Mouse (Mus musculus): ENCODE data around the gene Cntn5.

GRCm38 (mm10) chr9:10348741-10349140, 555.8 kb downstream of the Cntn5 start:
- TF ChIP-seq POLR2A (IDR thresholded peaks at IDR 0.05; ENCODE audit: low read depth, low read length) (no peak), CTCF (IDR thresholded peaks at IDR 0.05; ENCODE audit: extremely low read depth, insufficient read depth, insufficient read length, insufficient replicate concordance) (no peak)

Measured in spleen, adult 2 months (tissue).